Comparison of ENCODE assay signal across 25 mouse cellular contexts in the genomic region with DNA sequence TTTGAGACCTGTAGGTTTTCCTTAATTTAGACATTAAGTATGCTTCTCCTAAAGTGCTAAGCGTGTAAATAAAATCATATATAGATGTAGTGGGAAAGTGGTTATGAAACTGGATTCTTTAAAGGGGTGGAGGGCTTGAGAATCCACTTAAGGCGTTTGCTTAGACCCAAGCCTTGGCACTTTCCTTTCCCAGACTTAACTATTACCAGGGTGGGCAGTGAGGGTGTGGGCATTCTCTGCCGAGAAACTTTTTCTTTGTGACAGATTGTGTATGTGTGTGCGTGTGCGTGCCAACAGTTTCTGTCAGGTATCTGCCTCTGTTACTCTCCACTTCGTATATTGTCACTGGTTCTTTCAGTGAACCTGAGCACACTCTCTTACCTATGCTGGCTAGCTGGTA.
DNase-seq lines count a peak whose midpoint lies in the region; ATAC-seq and TF ChIP-seq lines count a peak whose summit lies in the region.
"Had no signal": no experiment of that assay in that cellular context is flagged by ENCODE, and none has a peak within 500 bp of the region (broad histone marks: within the 10 kb centered on the region; RNA-seq: fewer than 3 reads in every experiment).

No protein-coding gene starts in this region.

- no peak for ATAC-seq in heart, embryonic 16.5 days (replicated peaks; ENCODE audit: extremely low read depth, insufficient read depth, low FRiP score)
- peak; percentile 94 for ATAC-seq in lung, embryonic 16.5 days (ENCODE audit: low read depth)
- ATAC-seq: CD4-positive, CD25-positive, alpha-beta regulatory T cell, adult 4 months; forebrain, embryonic 14.5 days; forebrain, postnatal 0 days; hindbrain, embryonic 16.5 days; intestine, embryonic 15.5 days had no signal

- no peak overlapping the region for H3K9ac ChIP-seq in heart, embryonic 16.5 days (ENCODE audit: low read length)
- no peak overlapping the region for H3K9ac ChIP-seq in lung, embryonic 16.5 days (ENCODE audit: low read length)
- H3K9ac ChIP-seq: embryonic facial prominence, embryonic 12.5 days; embryonic facial prominence, embryonic 15.5 days; forebrain, postnatal 0 days; heart, embryonic 13.5 days; hindbrain, embryonic 13.5 days; intestine, embryonic 15.5 days had no signal

- H3K27me3 ChIP-seq in heart, embryonic 16.5 days (ENCODE audit: control insufficient read depth, insufficient read depth, low read length) = no peaks in the 10 kb centered on the region
- no peaks in the 10 kb centered on the region for H3K27me3 ChIP-seq in heart, embryonic 10.5 days (ENCODE audit: insufficient read depth, poor library complexity, severe bottlenecking)
- H3K27me3 ChIP-seq in lung, embryonic 16.5 days (ENCODE audit: control insufficient read depth, insufficient read depth, low read depth, low read length) = no peaks in the 10 kb centered on the region
- H3K27me3 ChIP-seq: embryonic facial prominence, embryonic 12.5 days; embryonic facial prominence, embryonic 15.5 days; heart, embryonic 13.5 days; hindbrain, embryonic 13.5 days; intestine, embryonic 15.5 days had no signal

- H3K27ac ChIP-seq in heart, embryonic 16.5 days (ENCODE audit: low read length) = peak overlapping the region; percentile 54
- H3K27ac ChIP-seq in heart, embryonic 10.5 days = no peak overlapping the region
- peak overlapping the region; percentile 23; the same call in 1 of the 2 replicates for H3K27ac ChIP-seq in layer of hippocampus, adult 2 months
- H3K27ac ChIP-seq in lung, embryonic 16.5 days (ENCODE audit: low read length) = peak overlapping the region; percentile 84
- H3K27ac ChIP-seq: embryonic facial prominence, embryonic 12.5 days; embryonic facial prominence, embryonic 15.5 days; gastrocnemius, adult 2 months; hindbrain, embryonic 10.5 days; hindbrain, embryonic 13.5 days; intestine, embryonic 15.5 days had no signal

- 81% methylated on average over 6 of the region's 6 CpGs for WGBS in heart, embryonic 16.5 days
- WGBS in heart, embryonic 10.5 days = 88% methylated on average over 6 of the region's 6 CpGs
- 63% methylated on average over 6 of the region's 6 CpGs for WGBS in lung, embryonic 16.5 days
- 67% methylated on average over 6 of the region's 6 CpGs for WGBS in lung, adult 2 months

- H3K9me3 ChIP-seq in heart, embryonic 16.5 days (replicated peaks; ENCODE audit: control insufficient read depth, low read length) = peaks cover 5% of the 10 kb centered on the region
- peaks cover 5% of the 10 kb centered on the region; the same call in 1 of the 2 replicates for H3K9me3 ChIP-seq in heart, embryonic 10.5 days
- peaks cover 5% of the 10 kb centered on the region; the same call in 1 of the 2 replicates for H3K9me3 ChIP-seq in lung, embryonic 16.5 days (ENCODE audit: control insufficient read depth, low read length)
- H3K9me3 ChIP-seq: embryonic facial prominence, embryonic 15.5 days; intestine, embryonic 15.5 days had no signal

- H3K4me1 ChIP-seq in heart, embryonic 16.5 days (ENCODE audit: control insufficient read depth, insufficient read depth, low read length) = 0 out of 2 replicates have a peak, but pooled peaks cover 2% of the 10 kb centered on the region
- no peaks in the 10 kb centered on the region for H3K4me1 ChIP-seq in heart, embryonic 10.5 days
- no peaks in the 10 kb centered on the region; the same call in 1 of the 2 replicates for H3K4me1 ChIP-seq in lung, embryonic 16.5 days (replicated peaks; ENCODE audit: control insufficient read depth, insufficient read depth, low read length)
- H3K4me1 ChIP-seq in lung, adult 2 months (ENCODE audit: control insufficient read depth, insufficient read depth, low read length) = no peaks in the 10 kb centered on the region
- H3K4me1 ChIP-seq: embryonic facial prominence, embryonic 15.5 days; hindbrain, embryonic 10.5 days; hindbrain, embryonic 13.5 days; intestine, embryonic 15.5 days had no signal

- no peak overlapping the region for H3K4me2 ChIP-seq in heart, embryonic 16.5 days (ENCODE audit: low read depth, low read length)
- H3K4me2 ChIP-seq in lung, embryonic 16.5 days (ENCODE audit: low read depth, low read length) = no peak overlapping the region
- H3K4me2 ChIP-seq: embryonic facial prominence, embryonic 12.5 days; embryonic facial prominence, embryonic 15.5 days; heart, embryonic 13.5 days; hindbrain, embryonic 13.5 days; intestine, embryonic 15.5 days had no signal

- no peaks in the 10 kb centered on the region for H3K36me3 ChIP-seq in heart, embryonic 16.5 days (ENCODE audit: control insufficient read depth, insufficient read depth)
- H3K36me3 ChIP-seq in heart, embryonic 10.5 days = no peaks in the 10 kb centered on the region
- no peaks in the 10 kb centered on the region for H3K36me3 ChIP-seq in lung, embryonic 16.5 days (ENCODE audit: control insufficient read depth, insufficient read depth, low read length)
- H3K36me3 ChIP-seq: embryonic facial prominence, embryonic 12.5 days; embryonic facial prominence, embryonic 15.5 days; heart, embryonic 13.5 days; hindbrain, embryonic 10.5 days; hindbrain, embryonic 13.5 days; intestine, embryonic 15.5 days had no signal

- DNase-seq in heart, embryonic 10.5 days (ENCODE audit: low spot score) = no peak
- no peak for DNase-seq in layer of hippocampus, adult 2 months (ENCODE audit: low spot score in 2 of 2)
- no peak for DNase-seq in layer of hippocampus, postnatal 36 days
- no peak for DNase-seq in lung, adult 2 months
- DNase-seq: adrenal gland, adult 2 months; adrenal gland, postnatal 14 days; cerebellum, adult 11 months; cerebellum, adult 2 months; cerebellum, adult 9-11 months; cerebellum, postnatal 25 days; forebrain, postnatal 0 days; gastrocnemius, adult 2 months; gastrocnemius, postnatal 14 days; heart, postnatal 36 days had no signal

- TF ChIP-seq POLR2A in lung, adult 2 months (IDR thresholded peaks at IDR 0.05; ENCODE audit: borderline replicate concordance, extremely low read depth, low read depth, low read length) = no peak

- no peak overlapping the region for H3K4me3 ChIP-seq in heart, embryonic 16.5 days (ENCODE audit: low read length)
- H3K4me3 ChIP-seq in heart, embryonic 10.5 days = no peak overlapping the region
- H3K4me3 ChIP-seq in layer of hippocampus, adult 2 months = no peak overlapping the region
- H3K4me3 ChIP-seq in lung, embryonic 16.5 days (ENCODE audit: low read length) = no peak overlapping the region
- no peak overlapping the region for H3K4me3 ChIP-seq in lung, adult 2 months (replicated peaks; ENCODE audit: extremely low read depth, low read depth, low read length)
- H3K4me3 ChIP-seq: embryonic facial prominence, embryonic 12.5 days; embryonic facial prominence, embryonic 15.5 days; gastrocnemius, adult 2 months; heart, embryonic 13.5 days; hindbrain, embryonic 10.5 days; hindbrain, embryonic 13.5 days; intestine, embryonic 15.5 days had no signal

- TF ChIP-seq CTCF in layer of hippocampus, adult 2 months (conservative IDR thresholded peaks at IDR 0.05) = no peak
- TF ChIP-seq CTCF in lung, adult 2 months (IDR thresholded peaks at IDR 0.05; ENCODE audit: insufficient read depth, low read length) = no peak
